In the genomic region with DNA sequence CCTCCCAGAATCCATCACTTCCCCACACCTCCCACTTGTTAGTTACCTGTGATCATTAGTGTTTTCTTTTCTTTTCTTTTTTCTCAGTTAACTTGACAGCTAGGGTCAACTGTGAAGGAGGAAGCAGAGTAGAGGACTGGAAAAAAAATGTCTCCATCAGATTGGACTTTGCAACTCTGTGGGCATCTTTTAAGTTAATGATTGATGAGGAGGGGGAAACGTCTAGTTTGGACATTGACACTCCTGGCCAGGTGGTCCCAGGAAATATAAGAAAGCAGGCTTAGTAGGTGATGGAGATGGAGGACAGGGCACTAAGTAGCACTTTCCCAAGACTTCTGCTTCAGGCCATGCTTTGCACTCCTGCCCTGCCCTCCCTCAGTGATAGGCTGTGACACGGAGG, we compare ENCODE assay signal across 14 mouse cellular contexts.
"Had no signal": no experiment of that assay in that cellular context is flagged by ENCODE, and none has a peak within 500 bp of the region (broad histone marks: within the 10 kb centered on the region; RNA-seq: fewer than 3 reads in every experiment).

No protein-coding gene starts in this region.

- H3K9ac ChIP-seq: liver, embryonic 13.5 days; midbrain, embryonic 12.5 days; midbrain, embryonic 15.5 days; neural tube, embryonic 12.5 days; neural tube, embryonic 15.5 days had no signal

- H3K4me1 ChIP-seq: liver, embryonic 13.5 days; midbrain, embryonic 15.5 days; neural tube, embryonic 12.5 days; neural tube, embryonic 15.5 days had no signal

- DNase-seq: layer of hippocampus, postnatal 36 days; liver, embryonic 13.5 days; lung, adult 2 months; lung, postnatal 14 days; lung, postnatal 4 days; right cerebral cortex, adult 18-20 months; thymus, adult 18-20 months; thymus, postnatal 36 days had no signal

- ATAC-seq: midbrain, embryonic 15.5 days had no signal

- H3K4me2 ChIP-seq: liver, embryonic 13.5 days; midbrain, embryonic 12.5 days; midbrain, embryonic 15.5 days; neural tube, embryonic 12.5 days; neural tube, embryonic 15.5 days had no signal

- H3K9me3 ChIP-seq: liver, embryonic 13.5 days; midbrain, embryonic 12.5 days; midbrain, embryonic 15.5 days; neural tube, embryonic 12.5 days; neural tube, embryonic 15.5 days had no signal

- H3K36me3 ChIP-seq: liver, embryonic 13.5 days; midbrain, embryonic 12.5 days; midbrain, embryonic 15.5 days; neural tube, embryonic 12.5 days; neural tube, embryonic 15.5 days had no signal

- H3K27ac ChIP-seq: kidney, postnatal 0 days; left cerebral cortex, adult 2 months; liver, embryonic 13.5 days; midbrain, embryonic 12.5 days; midbrain, embryonic 15.5 days; neural tube, embryonic 12.5 days; neural tube, embryonic 15.5 days had no signal

- H3K4me3 ChIP-seq: left cerebral cortex, adult 2 months; liver, embryonic 13.5 days; midbrain, embryonic 12.5 days; midbrain, embryonic 15.5 days; neural tube, embryonic 12.5 days; neural tube, embryonic 15.5 days had no signal

- H3K27me3 ChIP-seq: liver, embryonic 13.5 days; midbrain, embryonic 12.5 days; midbrain, embryonic 15.5 days; neural tube, embryonic 12.5 days; neural tube, embryonic 15.5 days had no signal
